Mouse (Mus musculus): ENCODE measurements around the gene Slc25a3.

Gene Slc25a3

GRCm38 (mm10) chr10:91094251-91095104, 29.4 kb downstream of the Slc25a3 start:
- in situ Hi-C loops (cut with MboI; ENCODE audit: low sequenced_read_pairs): no loop called here

GRCm38 (mm10) chr10:91092812-91093211, 31.0 kb downstream of the Slc25a3 start:
- in situ Hi-C loops (cut with MboI; ENCODE audit: low sequenced_read_pairs): no loop called here

- in situ Hi-C loops (cut with MboI; ENCODE audit: low sequenced_read_pairs): no loop called here
Measured at GRCm38 (mm10) chr10:91083393-91083927, 40.4 kb downstream of the Slc25a3 start.

GRCm38 (mm10) chr10:91082550-91083392, 41.1 kb downstream of the Slc25a3 start, which contains the start of the genes Apaf1 and Ikbip:
TSS of gene Apaf1 (minus strand) at chr10:91082770.
TSS of gene Ikbip (plus strand) at chr10:91082940.
- in situ Hi-C loops (cut with MboI; ENCODE audit: low sequenced_read_pairs): no loop called here

- in situ Hi-C loops (cut with MboI; ENCODE audit: low sequenced_read_pairs): no loop called here
Measured at GRCm38 (mm10) chr10:91081959-91082507, 41.8 kb downstream of the Slc25a3 start.

- in situ Hi-C loops (cut with MboI; ENCODE audit: low sequenced_read_pairs): no loop called here
Measured at GRCm38 (mm10) chr10:91080540-91080939, 43.3 kb downstream of the Slc25a3 start.

GRCm38 (mm10) chr10:91076667-91077066, 47.2 kb downstream of the Slc25a3 start:
- in situ Hi-C loops (cut with MboI; ENCODE audit: low sequenced_read_pairs): no loop called here

GRCm38 (mm10) chr10:91073345-91073744, 50.5 kb downstream of the Slc25a3 start:
- in situ Hi-C loops (cut with MboI; ENCODE audit: low sequenced_read_pairs): loop anchor here (5.0 kb wide), 1 partner anchor 69 kb away; no protein-coding TSS in a partner anchor

GRCm38 (mm10) chr10:91071768-91072167, 52.1 kb downstream of the Slc25a3 start:
- in situ Hi-C loops (cut with MboI; ENCODE audit: low sequenced_read_pairs): loop anchor here (5.0 kb wide), 1 partner anchor 71 kb away; no protein-coding TSS in a partner anchor
